Mouse (Mus musculus) liver, postnatal 0 days (tissue): ENCODE data around the gene Mturn. TPM values are rescaled to one million over a fixed set of nuclear protein-coding genes. Genes with fewer than 3 reads are reported as not detected.

Source experiments
- ATAC-seq: fragments of 200-750 bp; cut with Nextera tagmentation; 2 replicates; pipeline ENCODE4 v1.8.0; 2017; ENCODE audit warnings: mild to moderate bottlenecking, moderate library complexity
- DNase-seq: peaks from one replicate; pipeline ENCODE4 v3.0.0-alpha.2; 2016
- H3K27ac ChIP-seq: fragments of 300-500 bp; sonication (generic); 2 replicates; pipeline ENCODE4 v1.5.1; 2014; ENCODE audit warnings: antibody characterized with exemption, moderate library complexity, mild to moderate bottlenecking, low read depth
- H3K27me3 ChIP-seq: fragments of 300-500 bp; sonication (generic); 2 replicates; pipeline ENCODE4 v1.6.1; 2014; ENCODE audit warnings: low read length, control low read depth, mixed read lengths; ENCODE audit not compliant: insufficient read depth
- H3K36me3 ChIP-seq: fragments of 300-500 bp; sonication (generic); replicated peaks from 2 replicates; pipeline ENCODE4 v1.6.1; 2014; ENCODE audit warnings: mild to moderate bottlenecking, control low read depth, low read length, moderate library complexity, mixed read lengths; ENCODE audit not compliant: insufficient read depth
- H3K4me1 ChIP-seq: fragments of 300-500 bp; sonication (generic); 2 replicates; pipeline ENCODE4 v1.6.1; 2014; ENCODE audit warnings: antibody characterized with exemption, mild to moderate bottlenecking, control low read depth; ENCODE audit not compliant: insufficient read depth
- H3K4me2 ChIP-seq: fragments of 300-500 bp; sonication (generic); 2 replicates; pipeline ENCODE4 v1.6.1; 2014; ENCODE audit warnings: low read depth, mild to moderate bottlenecking, low read length, moderate library complexity, mixed read lengths
- H3K4me3 ChIP-seq: fragments of 300-500 bp; sonication (generic); 2 replicates; pipeline ENCODE4 v1.5.1; 2014; ENCODE audit warnings: low read depth, low read length
- H3K9ac ChIP-seq: fragments of 300-500 bp; sonication (generic); replicated peaks from 2 replicates; pipeline ENCODE4 v1.6.1; 2014; ENCODE audit warnings: mild to moderate bottlenecking, moderate library complexity
- H3K9me3 ChIP-seq: fragments of 300-500 bp; sonication (generic); 2 replicates; pipeline ENCODE4 v1.6.1; 2016; ENCODE audit warnings: mild to moderate bottlenecking, control low read depth, low read length, mixed read lengths
- CTCF ChIP-seq: sonication (generic); IDR thresholded peaks from 2 replicates; pipeline ENCODE4 v1.5.1; 2016; ENCODE audit warnings: antibody characterized with exemption, low read depth
- EP300 ChIP-seq: IDR thresholded peaks from 2 replicates; pipeline ENCODE4 v1.6.1; 2016; ENCODE audit warnings: antibody characterized with exemption, low read depth, mild to moderate bottlenecking
- WGBS: fragments of 180-500 bp; shearing (Covaris S2); extraction: QIAGEN DNeasy Blood & Tissue Kit; methylation state at CpG from one replicate; pipeline ENCODE4 v1.1.7; 2014; ENCODE audit not compliant: insufficient replicate concordance; 5-methylcytosine and 5-hydroxymethylcytosine counted together
- polyA plus RNA-seq: library from polyadenylated mRNA; unstranded; fragments of >200 nt; fragmentation: Nextera tagmentation; extraction: Ambion mirVana; gene quantifications from 2 replicates; pipeline ENCODE4 v1.2.1, GENCODE M21; 2015

Mturn gene
- polyA plus RNA-seq, 1 experiment from 2014 or later: 4.0 TPM

GRCm38 (mm10) chr6:54701901-54702300 is 20.5 kb downstream of the Mturn start:
- Histone ChIP-seq H3K4me1 (peaks cover 17% of the 10 kb centered on the region), H3K4me3 (no peak overlapping the region), H3K36me3 (no peaks in the 10 kb centered on the region), H3K9ac (no peak overlapping the region), H3K27me3 (peaks cover 19% of the 10 kb centered on the region; the same call in 1 of the 2 replicates), H3K9me3 (no peaks in the 10 kb centered on the region), H3K4me2 (no peak overlapping the region), H3K27ac (no peak overlapping the region)
- ATAC-seq: no peak
- no peak for TF ChIP-seq CTCF
- TF ChIP-seq EP300: no peak
- WGBS: 63% methylated on average over 9 of the region's 9 CpGs
- DNase-seq: no peak

GRCm38 (mm10) chr6:54703633-54704538 is 22.5 kb downstream of the Mturn start:
- H3K27me3 ChIP-seq: peaks cover 19% of the 10 kb centered on the region; the same call in 1 of the 2 replicates
- no peak overlapping the region for H3K9ac ChIP-seq
- H3K4me1 ChIP-seq: peaks cover 13% of the 10 kb centered on the region
- H3K36me3 ChIP-seq: no peaks in the 10 kb centered on the region
- H3K4me3 ChIP-seq: no peak overlapping the region
- no peak overlapping the region for H3K27ac ChIP-seq
- no peak for TF ChIP-seq EP300
- no peak for TF ChIP-seq CTCF
- DNase-seq (no peak), ATAC-seq (no peak)
- no peak overlapping the region for H3K4me2 ChIP-seq
- WGBS: 27% methylated on average over 14 of the region's 14 CpGs
- no peaks in the 10 kb centered on the region for H3K9me3 ChIP-seq

- Histone ChIP-seq H3K27me3 (peaks cover 19% of the 10 kb centered on the region; the same call in 1 of the 2 replicates), H3K9ac (no peak overlapping the region), H3K36me3 (no peaks in the 10 kb centered on the region), H3K4me1 (peaks cover 8% of the 10 kb centered on the region), H3K4me2 (no peak overlapping the region), H3K27ac (no peak overlapping the region), H3K4me3 (no peak overlapping the region), H3K9me3 (no peaks in the 10 kb centered on the region)
- ATAC-seq: no peak
- TF ChIP-seq EP300 (no peak), CTCF (no peak)
- DNase-seq: no peak
- 30% methylated on average over 6 of the region's 6 CpGs for WGBS
Measured at GRCm38 (mm10) chr6:54704539-54704845, 23.1 kb downstream of the Mturn start.

- Histone ChIP-seq H3K4me2 (no peak overlapping the region), H3K9me3 (no peaks in the 10 kb centered on the region), H3K9ac (no peak overlapping the region), H3K27ac (no peak overlapping the region), H3K4me1 (peaks cover 5% of the 10 kb centered on the region), H3K36me3 (no peaks in the 10 kb centered on the region), H3K4me3 (no peak overlapping the region), H3K27me3 (peaks cover 19% of the 10 kb centered on the region; the same call in 1 of the 2 replicates)
- TF ChIP-seq EP300: no peak
- no peak for TF ChIP-seq CTCF
- WGBS: 30% methylated on average over 5 of the region's 5 CpGs
- DNase-seq (no peak), ATAC-seq (no peak)
Measured at GRCm38 (mm10) chr6:54704847-54705246, 23.4 kb downstream of the Mturn start.

GRCm38 (mm10) chr6:54705387-54705909 is 24.0 kb downstream of the Mturn start:
- Histone ChIP-seq H3K4me1 (peaks cover 5% of the 10 kb centered on the region), H3K27me3 (peaks cover 19% of the 10 kb centered on the region; the same call in 1 of the 2 replicates), H3K4me3 (no peak overlapping the region), H3K36me3 (no peaks in the 10 kb centered on the region), H3K9ac (no peak overlapping the region), H3K4me2 (peak overlapping the region; percentile 51), H3K9me3 (peaks cover 2% of the 10 kb centered on the region; the same call in 1 of the 2 replicates), H3K27ac (no peak overlapping the region)
- ATAC-seq: peak; percentile 87
- peak; percentile 46 for DNase-seq
- TF ChIP-seq EP300: 0 out of 2 replicates have a peak, but pooled peaks have one; percentile 24
- TF ChIP-seq CTCF: peak; percentile 69
- 20% methylated on average over 11 of the region's 11 CpGs for WGBS

GRCm38 (mm10) chr6:54706099-54706498 is 24.7 kb downstream of the Mturn start:
- no peak for ATAC-seq
- 51% methylated on average over 2 of the region's 2 CpGs for WGBS

More at GRCm38 (mm10) chr6:54706099-54706498, 24.7 kb downstream of the Mturn start:
- no peak overlapping the region for H3K4me3 ChIP-seq
- DNase-seq: no peak
- H3K9me3 ChIP-seq: peaks cover 3% of the 10 kb centered on the region; the same call in 1 of the 2 replicates
- peaks cover 5% of the 10 kb centered on the region for H3K4me1 ChIP-seq
- no peak for TF ChIP-seq EP300
- TF ChIP-seq CTCF: no peak
- H3K36me3 ChIP-seq: no peaks in the 10 kb centered on the region
- peaks cover 16% of the 10 kb centered on the region; the same call in 1 of the 2 replicates for H3K27me3 ChIP-seq
- H3K9ac ChIP-seq: no peak overlapping the region
- H3K27ac ChIP-seq: no peak overlapping the region
- H3K4me2 ChIP-seq: no peak overlapping the region
